Mouse (Mus musculus): ENCODE results near the gene Manbal. TPM values are rescaled to one million over a fixed set of nuclear protein-coding genes. Genes with fewer than 3 reads are reported as not detected.
A peak's percentile ranks its signal among the peaks of the same experiment; 100 is the strongest.

Gene Manbal
- polyA plus RNA-seq, 1 experiment: 80.2 TPM

GRCm38 (mm10) chr2:157395960-157396359, 28.6 kb downstream of the Manbal start:
- TF ChIP-seq CTCF (IDR thresholded peaks at IDR 0.05; ENCODE audit: borderline replicate concordance, extremely low read depth, insufficient read depth, insufficient read length) (no peak), POLR2A (IDR thresholded peaks at IDR 0.05; ENCODE audit: borderline replicate concordance, extremely low read depth, insufficient read depth, insufficient read length, poor library complexity, severe bottlenecking) (no peak)
- peak; percentile 15 for DNase-seq (ENCODE audit: low read depth)

- TF ChIP-seq CTCF (IDR thresholded peaks at IDR 0.05; ENCODE audit: borderline replicate concordance, extremely low read depth, insufficient read depth, insufficient read length) (no peak), POLR2A (IDR thresholded peaks at IDR 0.05; ENCODE audit: borderline replicate concordance, extremely low read depth, insufficient read depth, insufficient read length, poor library complexity, severe bottlenecking) (no peak)
- no peak for DNase-seq (ENCODE audit: low read depth)
Measured at GRCm38 (mm10) chr2:157397376-157397775, 30.0 kb downstream of the Manbal start.

GRCm38 (mm10) chr2:157398539-157398938, 31.1 kb downstream of the Manbal start:
- TF ChIP-seq CTCF (IDR thresholded peaks at IDR 0.05; ENCODE audit: borderline replicate concordance, extremely low read depth, insufficient read depth, insufficient read length) (peak; percentile 25; the same call in 1 of the 2 replicates), POLR2A (IDR thresholded peaks at IDR 0.05; ENCODE audit: borderline replicate concordance, extremely low read depth, insufficient read depth, insufficient read length, poor library complexity, severe bottlenecking) (no peak)
- DNase-seq (ENCODE audit: low read depth): no peak

- TF ChIP-seq POLR2A (IDR thresholded peaks at IDR 0.05; ENCODE audit: borderline replicate concordance, extremely low read depth, insufficient read depth, insufficient read length, poor library complexity, severe bottlenecking) (no peak), CTCF (IDR thresholded peaks at IDR 0.05; ENCODE audit: borderline replicate concordance, extremely low read depth, insufficient read depth, insufficient read length) (no peak)
- DNase-seq (ENCODE audit: low read depth): peak; percentile 29
Measured at GRCm38 (mm10) chr2:157399797-157400196, 32.4 kb downstream of the Manbal start.

GRCm38 (mm10) chr2:157400491-157400890, 33.1 kb downstream of the Manbal start:
- TF ChIP-seq CTCF (IDR thresholded peaks at IDR 0.05; ENCODE audit: borderline replicate concordance, extremely low read depth, insufficient read depth, insufficient read length) (no peak), POLR2A (IDR thresholded peaks at IDR 0.05; ENCODE audit: borderline replicate concordance, extremely low read depth, insufficient read depth, insufficient read length, poor library complexity, severe bottlenecking) (no peak)

GRCm38 (mm10) chr2:157401261-157401660, 33.9 kb downstream of the Manbal start:
- TF ChIP-seq CTCF (IDR thresholded peaks at IDR 0.05; ENCODE audit: borderline replicate concordance, extremely low read depth, insufficient read depth, insufficient read length) (no peak), POLR2A (IDR thresholded peaks at IDR 0.05; ENCODE audit: borderline replicate concordance, extremely low read depth, insufficient read depth, insufficient read length, poor library complexity, severe bottlenecking) (no peak)
- no peak for DNase-seq (ENCODE audit: low read depth)

More at GRCm38 (mm10) chr2:157400491-157400890, 33.1 kb downstream of the Manbal start:
- DNase-seq (ENCODE audit: low read depth): no peak

GRCm38 (mm10) chr2:157407596-157407995, 40.2 kb downstream of the Manbal start:
- TF ChIP-seq POLR2A (IDR thresholded peaks at IDR 0.05; ENCODE audit: borderline replicate concordance, extremely low read depth, insufficient read depth, insufficient read length, poor library complexity, severe bottlenecking) (no peak), CTCF (IDR thresholded peaks at IDR 0.05; ENCODE audit: borderline replicate concordance, extremely low read depth, insufficient read depth, insufficient read length) (no peak)

GRCm38 (mm10) chr2:157409793-157410533, 42.6 kb downstream of the Manbal start:
- peak; percentile 46 for DNase-seq (ENCODE audit: low read depth)
- TF ChIP-seq POLR2A (IDR thresholded peaks at IDR 0.05; ENCODE audit: borderline replicate concordance, extremely low read depth, insufficient read depth, insufficient read length, poor library complexity, severe bottlenecking) (no peak), CTCF (IDR thresholded peaks at IDR 0.05; ENCODE audit: borderline replicate concordance, extremely low read depth, insufficient read depth, insufficient read length) (no peak)

More at GRCm38 (mm10) chr2:157407596-157407995, 40.2 kb downstream of the Manbal start:
- DNase-seq (ENCODE audit: low read depth): no peak

GRCm38 (mm10) chr2:157411151-157411693, 43.8 kb downstream of the Manbal start:
- no peak for DNase-seq (ENCODE audit: low read depth)
- no peak for TF ChIP-seq CTCF (IDR thresholded peaks at IDR 0.05; ENCODE audit: borderline replicate concordance, extremely low read depth, insufficient read depth, insufficient read length)
- no peak for TF ChIP-seq POLR2A (IDR thresholded peaks at IDR 0.05; ENCODE audit: borderline replicate concordance, extremely low read depth, insufficient read depth, insufficient read length, poor library complexity, severe bottlenecking)

- no peak for DNase-seq (ENCODE audit: low read depth)
- TF ChIP-seq CTCF (IDR thresholded peaks at IDR 0.05; ENCODE audit: borderline replicate concordance, extremely low read depth, insufficient read depth, insufficient read length): no peak
- TF ChIP-seq POLR2A (IDR thresholded peaks at IDR 0.05; ENCODE audit: borderline replicate concordance, extremely low read depth, insufficient read depth, insufficient read length, poor library complexity, severe bottlenecking): no peak
Measured at GRCm38 (mm10) chr2:157412497-157412896, 45.1 kb downstream of the Manbal start.

- TF ChIP-seq CTCF (IDR thresholded peaks at IDR 0.05; ENCODE audit: borderline replicate concordance, extremely low read depth, insufficient read depth, insufficient read length): no peak
- TF ChIP-seq POLR2A (IDR thresholded peaks at IDR 0.05; ENCODE audit: borderline replicate concordance, extremely low read depth, insufficient read depth, insufficient read length, poor library complexity, severe bottlenecking): no peak
- no peak for DNase-seq (ENCODE audit: low read depth)
Measured at GRCm38 (mm10) chr2:157417229-157417628, 49.8 kb downstream of the Manbal start.

GRCm38 (mm10) chr2:157418206-157418605, 50.8 kb downstream of the Manbal start, which contains the start of gene Src:
Gene Src (plus strand): TSS chr2:157418444.
- TF ChIP-seq POLR2A (IDR thresholded peaks at IDR 0.05; ENCODE audit: borderline replicate concordance, extremely low read depth, insufficient read depth, insufficient read length, poor library complexity, severe bottlenecking) (no peak), CTCF (IDR thresholded peaks at IDR 0.05; ENCODE audit: borderline replicate concordance, extremely low read depth, insufficient read depth, insufficient read length) (no peak)
- no peak for DNase-seq (ENCODE audit: low read depth)

Data from brain, embryonic 14.5 days (tissue).